Mouse (Mus musculus): Measurements from ENCODE around the gene Igfbp3. TPM values are rescaled to one million over a fixed set of nuclear protein-coding genes. Genes with fewer than 3 reads are reported as not detected.

The Igfbp3 gene
- polyA plus RNA-seq, 1 experiment from 2014 or later: 24.0 TPM

- WGBS: 68% methylated on average over 10 of the region's 10 CpGs
- Histone ChIP-seq H3K27ac (ENCODE audit: low read length) (no peak overlapping the region), H3K4me3 (ENCODE audit: low read length) (no peak overlapping the region), H3K9me3 (ENCODE audit: control insufficient read depth, low read length) (no peaks in the 10 kb centered on the region), H3K36me3 (ENCODE audit: control insufficient read depth, insufficient read depth, low read length) (no peaks in the 10 kb centered on the region), H3K27me3 (replicated peaks; ENCODE audit: control insufficient read depth, insufficient read depth, low read length) (no peaks in the 10 kb centered on the region), H3K9ac (ENCODE audit: low read depth, low read length) (no peak overlapping the region), H3K4me1 (ENCODE audit: control insufficient read depth, insufficient read depth, low read length) (peaks cover 6% of the 10 kb centered on the region; the same call in 1 of the 2 replicates), H3K4me2 (ENCODE audit: low read depth, low read length) (no peak overlapping the region)
- peak; percentile 24; the same call in 1 of the 2 replicates for ATAC-seq
Measured at GRCm38 (mm10) chr11:7198481-7199256, 15.1 kb downstream of the Igfbp3 start.

DNA sequence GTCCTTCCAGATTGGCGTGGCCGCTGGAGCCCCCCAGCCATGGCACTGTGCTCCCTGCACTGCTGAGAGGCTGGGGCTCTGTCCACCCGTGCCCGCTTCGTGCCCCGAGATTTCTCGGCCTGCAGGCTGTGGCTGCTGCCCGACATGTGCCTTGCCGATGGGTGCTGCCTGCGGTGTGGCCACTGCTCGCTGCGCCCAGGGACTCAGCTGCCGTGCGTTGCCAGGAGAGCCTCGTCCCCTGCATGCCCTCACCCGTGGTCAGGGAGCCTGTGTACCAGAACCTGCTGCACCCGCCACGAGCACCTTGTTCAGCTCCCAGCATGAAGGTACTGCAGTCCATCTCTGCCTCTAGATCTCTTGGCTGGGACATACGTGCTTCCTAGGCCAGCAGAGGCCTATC is 15.7 kb downstream of the Igfbp3 start:
- H3K9me3 ChIP-seq (ENCODE audit: control insufficient read depth, low read length): no peaks in the 10 kb centered on the region
- 89% methylated on average over 19 of the region's 19 CpGs for WGBS
- ATAC-seq: no peak
- no peak overlapping the region for H3K4me3 ChIP-seq (ENCODE audit: low read length)
- no peaks in the 10 kb centered on the region for H3K27me3 ChIP-seq (replicated peaks; ENCODE audit: control insufficient read depth, insufficient read depth, low read length)
- peaks cover 6% of the 10 kb centered on the region; the same call in 1 of the 2 replicates for H3K4me1 ChIP-seq (ENCODE audit: control insufficient read depth, insufficient read depth, low read length)
- no peak overlapping the region for H3K4me2 ChIP-seq (ENCODE audit: low read depth, low read length)
- H3K27ac ChIP-seq (ENCODE audit: low read length): no peak overlapping the region
- H3K9ac ChIP-seq (ENCODE audit: low read depth, low read length): no peak overlapping the region
- no peaks in the 10 kb centered on the region for H3K36me3 ChIP-seq (ENCODE audit: control insufficient read depth, insufficient read depth, low read length)

DNA sequence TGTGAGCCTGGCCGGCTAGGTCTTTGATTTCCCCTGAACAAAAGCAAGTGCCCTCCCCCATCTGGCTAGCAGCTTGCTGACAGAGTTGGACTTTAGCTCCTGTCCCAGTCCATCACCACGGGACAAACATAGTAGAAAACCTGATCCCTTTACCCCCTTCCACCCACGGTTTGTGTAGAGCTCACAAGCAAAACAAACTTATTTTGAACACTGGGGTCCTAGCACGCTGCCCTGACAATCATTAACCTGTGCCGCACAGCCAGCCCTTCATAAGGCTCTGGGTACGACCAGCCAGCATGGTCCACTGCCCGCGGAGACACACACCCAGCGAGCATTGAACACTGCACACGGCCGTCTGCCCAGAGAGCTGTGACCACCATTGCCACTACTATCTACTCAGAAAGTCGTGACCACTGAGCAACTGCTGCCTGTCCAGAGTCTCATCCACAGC is 16.2 kb downstream of the Igfbp3 start, which contains the start of gene Igfbp1:
Gene Igfbp1 (plus strand): TSS at position 292 of the 451 bp plus-strand sequence.
- no peaks in the 10 kb centered on the region for H3K9me3 ChIP-seq (ENCODE audit: control insufficient read depth, low read length)
- no peak within 1 kb of the TSS for H3K9ac ChIP-seq (ENCODE audit: low read depth, low read length)
- no peak within 1 kb of the TSS for H3K4me2 ChIP-seq (ENCODE audit: low read depth, low read length)
- no peaks in the 10 kb centered on the region for H3K36me3 ChIP-seq (ENCODE audit: control insufficient read depth, insufficient read depth, low read length)
- no peak within 1 kb of the TSS for H3K27ac ChIP-seq (ENCODE audit: low read length)
- peak; percentile 60 for ATAC-seq
- H3K4me1 ChIP-seq (ENCODE audit: control insufficient read depth, insufficient read depth, low read length): peaks cover 6% of the 10 kb centered on the region; the same call in 1 of the 2 replicates
- WGBS: 45% methylated on average over 12 of the region's 12 CpGs
- H3K27me3 ChIP-seq (replicated peaks; ENCODE audit: control insufficient read depth, insufficient read depth, low read length): no peaks in the 10 kb centered on the region
- no peak within 1 kb of the TSS for H3K4me3 ChIP-seq (ENCODE audit: low read length)

DNA sequence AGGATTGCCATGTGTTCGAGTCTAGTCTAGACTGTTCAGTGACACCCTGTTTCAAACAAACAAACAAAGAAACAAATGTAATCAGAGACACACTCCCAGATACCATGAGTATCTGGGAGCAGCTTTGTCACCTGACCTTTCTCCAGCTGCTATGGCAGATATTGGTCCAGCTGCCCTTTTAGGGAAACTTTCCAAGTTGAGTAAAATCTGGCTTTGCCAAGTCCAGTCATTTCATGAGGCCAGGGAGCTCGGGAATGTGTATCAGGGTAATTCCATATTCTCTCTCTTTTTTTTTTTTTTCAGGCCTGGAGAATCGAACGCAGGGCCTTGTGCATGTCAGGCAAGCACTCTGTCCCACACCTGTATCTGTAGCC is 18.4 kb downstream of the Igfbp3 start:
- Histone ChIP-seq H3K27me3 (replicated peaks; ENCODE audit: control insufficient read depth, insufficient read depth, low read length) (no peaks in the 10 kb centered on the region), H3K27ac (ENCODE audit: low read length) (no peak overlapping the region), H3K36me3 (ENCODE audit: control insufficient read depth, insufficient read depth, low read length) (no peaks in the 10 kb centered on the region), H3K4me2 (ENCODE audit: low read depth, low read length) (no peak overlapping the region), H3K9me3 (ENCODE audit: control insufficient read depth, low read length) (no peaks in the 10 kb centered on the region), H3K4me3 (ENCODE audit: low read length) (no peak overlapping the region), H3K4me1 (ENCODE audit: control insufficient read depth, insufficient read depth, low read length) (peaks cover 6% of the 10 kb centered on the region; the same call in 1 of the 2 replicates), H3K9ac (ENCODE audit: low read depth, low read length) (no peak overlapping the region)
- 92% methylated on average over 4 of the region's 4 CpGs for WGBS
- ATAC-seq: no peak

DNA sequence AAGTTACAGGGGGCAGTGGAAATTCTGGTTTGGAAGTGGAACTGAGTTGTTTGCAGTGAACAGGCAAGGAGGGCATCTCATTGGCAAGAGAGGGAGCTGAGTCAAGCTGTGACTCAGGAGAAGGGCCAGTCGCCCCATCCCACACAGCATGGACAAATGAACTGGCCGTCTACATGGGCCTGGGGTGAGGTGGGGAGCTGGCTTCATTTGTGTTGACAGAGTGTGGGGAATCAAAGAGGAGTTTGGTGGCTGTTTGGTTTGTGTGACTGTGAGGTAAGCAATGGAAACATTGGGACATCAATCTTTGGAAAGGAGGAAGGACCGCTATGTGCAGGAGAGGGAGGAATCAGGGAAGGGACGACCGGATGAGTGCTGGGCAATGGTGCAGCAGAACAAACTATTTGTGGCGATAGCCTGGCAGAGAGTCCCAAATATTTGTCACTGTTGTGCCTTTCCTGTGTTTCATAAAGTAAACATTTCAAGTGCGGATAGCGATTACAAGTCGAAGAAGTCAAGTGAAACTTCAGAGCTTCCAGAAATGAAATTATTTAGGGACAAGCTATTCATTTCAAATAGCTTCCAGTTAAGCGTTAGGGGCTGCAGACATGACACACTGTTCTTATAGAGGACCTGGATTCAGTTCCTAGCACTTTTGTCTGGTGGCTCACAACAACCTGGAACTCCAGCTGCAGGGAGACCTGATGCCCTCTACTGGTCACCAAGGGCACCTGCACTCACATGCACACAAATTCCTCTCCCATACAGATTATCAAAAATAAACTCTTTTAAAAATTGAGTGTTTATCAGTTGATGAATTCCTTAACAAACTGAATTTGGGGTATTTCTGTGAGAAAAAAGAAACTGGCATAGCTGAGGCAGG is 19.1 kb downstream of the Igfbp3 start:
- Histone ChIP-seq H3K36me3 (ENCODE audit: control insufficient read depth, insufficient read depth, low read length) (no peaks in the 10 kb centered on the region), H3K27ac (ENCODE audit: low read length) (no peak overlapping the region), H3K4me2 (ENCODE audit: low read depth, low read length) (no peak overlapping the region), H3K4me3 (ENCODE audit: low read length) (no peak overlapping the region), H3K4me1 (ENCODE audit: control insufficient read depth, insufficient read depth, low read length) (peaks cover 6% of the 10 kb centered on the region; the same call in 1 of the 2 replicates), H3K27me3 (replicated peaks; ENCODE audit: control insufficient read depth, insufficient read depth, low read length) (no peaks in the 10 kb centered on the region), H3K9ac (ENCODE audit: low read depth, low read length) (no peak overlapping the region), H3K9me3 (ENCODE audit: control insufficient read depth, low read length) (no peaks in the 10 kb centered on the region)
- 83% methylated on average over 10 of the region's 10 CpGs for WGBS
- no peak for ATAC-seq

- WGBS: 55% methylated on average over 9 of the region's 9 CpGs
- no peaks in the 10 kb centered on the region for H3K9me3 ChIP-seq (ENCODE audit: control insufficient read depth, low read length)
Measured at GRCm38 (mm10) chr11:7193134-7193533, 20.6 kb downstream of the Igfbp3 start.

DNA sequence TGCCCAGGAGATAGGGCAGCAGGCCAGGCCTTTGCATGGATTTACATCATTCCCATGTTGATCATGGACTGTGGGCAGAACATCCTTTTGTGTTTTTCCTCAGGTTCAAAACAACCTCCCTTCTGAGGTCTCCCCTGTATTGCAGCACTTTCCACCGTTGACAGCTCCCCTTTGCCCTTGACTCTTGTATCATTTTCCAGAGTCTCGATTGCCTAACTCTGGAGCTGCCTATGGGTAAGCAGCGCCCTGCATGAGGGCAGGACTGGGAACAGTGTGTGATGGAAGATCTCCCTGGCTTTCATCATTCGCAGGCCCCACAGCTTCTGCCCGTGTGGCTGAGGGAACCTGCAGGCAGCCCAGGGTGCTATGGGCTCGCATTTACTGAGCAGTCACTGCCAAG is 21.0 kb downstream of the Igfbp3 start:
- Histone ChIP-seq H3K4me2 (ENCODE audit: low read depth, low read length) (no peak overlapping the region), H3K36me3 (ENCODE audit: control insufficient read depth, insufficient read depth, low read length) (no peaks in the 10 kb centered on the region), H3K27me3 (replicated peaks; ENCODE audit: control insufficient read depth, insufficient read depth, low read length) (no peaks in the 10 kb centered on the region), H3K27ac (ENCODE audit: low read length) (no peak overlapping the region), H3K9me3 (ENCODE audit: control insufficient read depth, low read length) (no peaks in the 10 kb centered on the region), H3K9ac (ENCODE audit: low read depth, low read length) (no peak overlapping the region), H3K4me1 (ENCODE audit: control insufficient read depth, insufficient read depth, low read length) (peaks cover 6% of the 10 kb centered on the region; the same call in 1 of the 2 replicates), H3K4me3 (ENCODE audit: low read length) (no peak overlapping the region)
- ATAC-seq: no peak
- WGBS: 46% methylated on average over 6 of the region's 6 CpGs

More at GRCm38 (mm10) chr11:7193134-7193533, 20.6 kb downstream of the Igfbp3 start:
- no peak overlapping the region for H3K27ac ChIP-seq (ENCODE audit: low read length)
- H3K36me3 ChIP-seq (ENCODE audit: control insufficient read depth, insufficient read depth, low read length): no peaks in the 10 kb centered on the region
- no peak overlapping the region for H3K4me3 ChIP-seq (ENCODE audit: low read length)
- peaks cover 6% of the 10 kb centered on the region; the same call in 1 of the 2 replicates for H3K4me1 ChIP-seq (ENCODE audit: control insufficient read depth, insufficient read depth, low read length)
- no peak for ATAC-seq
- H3K27me3 ChIP-seq (replicated peaks; ENCODE audit: control insufficient read depth, insufficient read depth, low read length): no peaks in the 10 kb centered on the region
- no peak overlapping the region for H3K4me2 ChIP-seq (ENCODE audit: low read depth, low read length)
- no peak overlapping the region for H3K9ac ChIP-seq (ENCODE audit: low read depth, low read length)

GRCm38 (mm10) chr11:7188469-7188868 is 25.3 kb downstream of the Igfbp3 start, which contains the start of gene Gm11985:
TSS of gene Gm11985 (minus strand) at chr11:7188569.
- Histone ChIP-seq H3K27ac (ENCODE audit: low read length) (no peak within 1 kb of the TSS), H3K36me3 (ENCODE audit: control insufficient read depth, insufficient read depth, low read length) (no peaks in the 10 kb centered on the region), H3K4me2 (ENCODE audit: low read depth, low read length) (no peak within 1 kb of the TSS), H3K4me1 (ENCODE audit: control insufficient read depth, insufficient read depth, low read length) (peaks cover 5% of the 10 kb centered on the region; the same call in 1 of the 2 replicates), H3K9ac (ENCODE audit: low read depth, low read length) (no peak within 1 kb of the TSS), H3K27me3 (replicated peaks; ENCODE audit: control insufficient read depth, insufficient read depth, low read length) (no peaks in the 10 kb centered on the region), H3K9me3 (ENCODE audit: control insufficient read depth, low read length) (no peaks in the 10 kb centered on the region), H3K4me3 (ENCODE audit: low read length) (no peak within 1 kb of the TSS)
- ATAC-seq: no peak
- WGBS: 90% methylated on average over 13 of the region's 13 CpGs

- H3K4me2 ChIP-seq (ENCODE audit: low read depth, low read length): no peak overlapping the region
- peaks cover 5% of the 10 kb centered on the region; the same call in 1 of the 2 replicates for H3K4me1 ChIP-seq (ENCODE audit: control insufficient read depth, insufficient read depth, low read length)
- no peak overlapping the region for H3K27ac ChIP-seq (ENCODE audit: low read length)
- no peak overlapping the region for H3K9ac ChIP-seq (ENCODE audit: low read depth, low read length)
- no peak for ATAC-seq
- H3K4me3 ChIP-seq (ENCODE audit: low read length): no peak overlapping the region
- H3K36me3 ChIP-seq (ENCODE audit: control insufficient read depth, insufficient read depth, low read length): no peaks in the 10 kb centered on the region
- no peaks in the 10 kb centered on the region for H3K9me3 ChIP-seq (ENCODE audit: control insufficient read depth, low read length)
- 60% methylated on average over 8 of the region's 8 CpGs for WGBS
- H3K27me3 ChIP-seq (replicated peaks; ENCODE audit: control insufficient read depth, insufficient read depth, low read length): no peaks in the 10 kb centered on the region
Measured at GRCm38 (mm10) chr11:7187472-7187871, 26.3 kb downstream of the Igfbp3 start.
